Mouse (Mus musculus): ENCODE measurements around the gene Trappc5. TPM values are rescaled to one million over a fixed set of nuclear protein-coding genes. Genes with fewer than 3 reads are reported as not detected.

Gene Trappc5
- polyA plus RNA-seq, 1 experiment from 2014 or later, result 27.6 TPM

DNA sequence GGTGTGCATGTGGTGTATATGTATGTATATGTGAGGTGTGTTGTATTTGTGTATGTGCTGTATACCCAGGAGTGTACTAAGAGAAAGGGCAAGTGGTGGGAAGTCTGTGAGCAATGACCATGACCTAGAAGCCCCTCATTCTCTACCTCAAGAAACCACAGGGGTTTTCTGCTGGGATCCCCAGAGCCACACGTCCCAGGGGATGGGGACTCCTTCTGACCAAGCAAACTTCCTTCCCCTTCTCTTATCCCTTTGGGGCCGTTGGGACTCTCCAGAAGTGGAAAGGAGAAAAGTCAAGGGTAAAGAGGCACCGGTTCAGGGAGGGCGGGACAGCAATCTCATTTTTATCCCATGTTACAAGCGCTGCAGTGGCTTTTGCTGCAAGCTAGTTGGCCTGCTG lies 9.3 kb downstream of the Trappc5 start:
- Histone ChIP-seq H3K27ac (replicated peaks in 1 of 2; ENCODE audit: control insufficient read depth in 1 of 2, insufficient read depth in 1 of 2, low read depth in 2 of 2, low read length in 2 of 2) (no peak overlapping the region), H3K9me3 (ENCODE audit: control insufficient read depth, low read length) (no peaks in the 10 kb centered on the region), H3K36me3 (ENCODE audit: control insufficient read depth, insufficient read depth, low read length) (peaks cover 14% of the 10 kb centered on the region), H3K4me3 (ENCODE audit: control insufficient read depth in 1 of 2, insufficient read depth in 1 of 2, low read depth in 1 of 2, low read length in 2 of 2) (no peak overlapping the region), H3K4me1 (ENCODE audit: control insufficient read depth in 2 of 2, insufficient read depth in 2 of 2, low read length in 2 of 2) (no peaks in the 10 kb centered on the region), H3K9ac (ENCODE audit: low read length) (no peak overlapping the region), H3K4me2 (ENCODE audit: low read length) (no peak overlapping the region), H3K27me3 (ENCODE audit: control insufficient read depth, insufficient read depth, low read length) (no peaks in the 10 kb centered on the region)
- ATAC-seq (ENCODE audit: insufficient number of reproducible peaks, insufficient read depth, low FRiP score, low read depth), result no peak
- 59% methylated on average over 5 of the region's 5 CpGs for WGBS

DNA sequence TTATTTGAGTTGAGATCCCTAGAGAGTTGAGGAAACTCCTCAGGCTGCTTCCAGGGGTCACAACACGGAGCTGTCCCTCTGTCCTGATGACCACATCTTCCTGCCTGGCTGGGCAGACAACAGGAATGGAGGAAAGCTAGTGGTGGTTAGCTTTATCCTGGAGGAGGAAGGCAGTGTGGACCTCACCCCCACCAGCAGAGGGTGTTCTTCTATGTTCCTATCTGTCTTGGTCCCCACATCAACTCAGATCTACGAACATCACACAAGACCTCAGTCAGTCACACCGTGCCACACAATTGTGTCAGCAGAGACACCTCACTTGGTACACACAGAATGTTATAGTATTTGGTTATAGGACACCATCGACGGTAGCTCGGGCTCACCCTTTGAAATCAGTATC lies 11.4 kb downstream of the Trappc5 start:
- Histone ChIP-seq H3K4me3 (ENCODE audit: control insufficient read depth in 1 of 2, insufficient read depth in 1 of 2, low read depth in 1 of 2, low read length in 2 of 2) (no peak overlapping the region), H3K4me2 (ENCODE audit: low read length) (no peak overlapping the region), H3K36me3 (ENCODE audit: control insufficient read depth, insufficient read depth, low read length) (no peaks in the 10 kb centered on the region), H3K4me1 (ENCODE audit: control insufficient read depth in 2 of 2, insufficient read depth in 2 of 2, low read length in 2 of 2) (no peaks in the 10 kb centered on the region), H3K27me3 (ENCODE audit: control insufficient read depth, insufficient read depth, low read length) (no peaks in the 10 kb centered on the region), H3K9me3 (ENCODE audit: control insufficient read depth, low read length) (no peaks in the 10 kb centered on the region), H3K9ac (ENCODE audit: low read length) (no peak overlapping the region), H3K27ac (replicated peaks in 1 of 2; ENCODE audit: control insufficient read depth in 1 of 2, insufficient read depth in 1 of 2, low read depth in 2 of 2, low read length in 2 of 2) (no peak overlapping the region)
- no peak for ATAC-seq (ENCODE audit: insufficient number of reproducible peaks, insufficient read depth, low FRiP score, low read depth)
- whole genome bisulfite sequencing, result 71% methylated on average over 6 of the region's 6 CpGs

DNA sequence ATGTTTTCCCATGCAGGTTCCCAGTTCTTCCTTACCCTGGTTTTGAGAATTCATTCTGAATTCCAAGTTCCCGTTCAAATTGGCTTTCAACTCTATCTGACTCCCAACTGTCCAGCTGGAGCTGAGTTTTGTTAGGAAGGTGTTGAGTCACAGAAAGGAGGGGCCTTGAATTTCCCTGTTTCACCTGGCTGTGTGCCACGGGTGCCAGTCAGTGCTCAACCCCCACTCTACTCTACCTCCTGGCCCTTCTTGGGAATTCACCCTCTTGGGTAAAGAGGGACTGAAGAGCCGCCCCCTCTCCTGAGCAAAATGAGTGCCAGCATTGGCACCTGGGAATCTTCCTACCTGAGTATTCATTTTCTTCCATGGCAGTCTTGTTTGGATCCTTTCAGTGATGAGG lies 14.7 kb downstream of the Trappc5 start:
- H3K4me1 ChIP-seq (ENCODE audit: control insufficient read depth in 2 of 2, insufficient read depth in 2 of 2, low read length in 2 of 2), result no peaks in the 10 kb centered on the region
- H3K4me2 ChIP-seq (ENCODE audit: low read length), result no peak overlapping the region
- H3K9me3 ChIP-seq (ENCODE audit: control insufficient read depth, low read length), result no peaks in the 10 kb centered on the region
- WGBS, result 61% methylated on average over 3 of the region's 3 CpGs
- H3K27ac ChIP-seq (replicated peaks in 1 of 2; ENCODE audit: control insufficient read depth in 1 of 2, insufficient read depth in 1 of 2, low read depth in 2 of 2, low read length in 2 of 2), result no peak overlapping the region
- H3K27me3 ChIP-seq (ENCODE audit: control insufficient read depth, insufficient read depth, low read length), result no peaks in the 10 kb centered on the region
- ATAC-seq (ENCODE audit: insufficient number of reproducible peaks, insufficient read depth, low FRiP score, low read depth), result no peak
- H3K36me3 ChIP-seq (ENCODE audit: control insufficient read depth, insufficient read depth, low read length), result no peaks in the 10 kb centered on the region
- no peak overlapping the region for H3K9ac ChIP-seq (ENCODE audit: low read length)
- no peak overlapping the region for H3K4me3 ChIP-seq (ENCODE audit: control insufficient read depth in 1 of 2, insufficient read depth in 1 of 2, low read depth in 1 of 2, low read length in 2 of 2)

DNA sequence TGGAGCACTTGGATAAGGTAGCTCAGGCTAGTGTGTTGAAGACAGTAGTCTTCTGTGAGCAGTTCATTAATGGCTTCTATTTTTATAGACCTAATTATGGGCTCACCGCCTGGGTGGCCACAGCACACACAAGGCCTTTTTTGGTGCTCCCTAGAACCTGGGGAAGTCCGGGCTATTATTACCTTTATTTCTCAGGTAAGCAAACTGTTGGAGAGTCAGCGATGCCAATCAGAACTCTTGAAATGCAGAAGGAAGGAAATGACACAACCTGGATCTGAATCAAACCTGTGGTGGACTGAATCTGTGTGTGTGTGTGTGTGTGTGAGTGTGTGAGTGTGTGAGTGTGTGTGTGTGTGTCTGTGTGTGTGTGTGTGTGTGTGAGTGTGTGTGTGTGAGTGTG lies 18.0 kb downstream of the Trappc5 start, which contains the start of gene Fcer2a:
Fcer2a (minus strand) TSS at position 55 of the 400 bp plus-strand sequence.
- H3K27ac ChIP-seq (replicated peaks in 1 of 2; ENCODE audit: control insufficient read depth in 1 of 2, insufficient read depth in 1 of 2, low read depth in 2 of 2, low read length in 2 of 2), result no peak within 1 kb of the TSS
- no peaks in the 10 kb centered on the region for H3K9me3 ChIP-seq (ENCODE audit: control insufficient read depth, low read length)
- ATAC-seq (ENCODE audit: insufficient number of reproducible peaks, insufficient read depth, low FRiP score, low read depth), result no peak
- WGBS, result 68% methylated on average over 3 of the region's 3 CpGs
- H3K36me3 ChIP-seq (ENCODE audit: control insufficient read depth, insufficient read depth, low read length), result no peaks in the 10 kb centered on the region
- H3K4me3 ChIP-seq (ENCODE audit: control insufficient read depth in 1 of 2, insufficient read depth in 1 of 2, low read depth in 1 of 2, low read length in 2 of 2), result no peak within 1 kb of the TSS
- H3K4me1 ChIP-seq (ENCODE audit: control insufficient read depth in 2 of 2, insufficient read depth in 2 of 2, low read length in 2 of 2), result no peaks in the 10 kb centered on the region
- no peaks in the 10 kb centered on the region for H3K27me3 ChIP-seq (ENCODE audit: control insufficient read depth, insufficient read depth, low read length)
- no peak within 1 kb of the TSS for H3K9ac ChIP-seq (ENCODE audit: low read length)
- no peak within 1 kb of the TSS for H3K4me2 ChIP-seq (ENCODE audit: low read length)

DNA sequence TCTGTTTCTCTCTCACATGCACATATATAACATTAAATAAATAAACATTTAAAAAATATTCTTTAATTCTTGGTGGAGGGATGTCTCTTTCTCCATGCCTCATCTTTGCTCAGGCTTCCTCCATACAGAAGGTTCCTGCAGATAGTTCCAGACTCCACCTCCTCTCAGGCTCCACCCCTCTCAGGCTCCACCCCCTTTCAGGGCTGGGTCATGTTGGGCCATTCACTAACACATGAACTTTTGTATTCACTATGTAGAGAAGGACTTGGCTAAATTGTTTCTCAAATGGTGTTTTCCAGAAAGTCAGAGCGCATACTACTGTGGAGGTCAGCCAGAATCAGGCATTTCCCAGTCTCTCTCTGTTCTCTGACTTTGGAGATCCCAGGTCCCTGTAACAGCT lies 25.4 kb downstream of the Trappc5 start:
- H3K27me3 ChIP-seq (ENCODE audit: control insufficient read depth, insufficient read depth, low read length), result no peaks in the 10 kb centered on the region
- no peaks in the 10 kb centered on the region for H3K9me3 ChIP-seq (ENCODE audit: control insufficient read depth, low read length)
- ATAC-seq (ENCODE audit: insufficient number of reproducible peaks, insufficient read depth, low FRiP score, low read depth), result no peak
- no peak overlapping the region for H3K27ac ChIP-seq (replicated peaks in 1 of 2; ENCODE audit: control insufficient read depth in 1 of 2, insufficient read depth in 1 of 2, low read depth in 2 of 2, low read length in 2 of 2)
- no peaks in the 10 kb centered on the region for H3K4me1 ChIP-seq (ENCODE audit: control insufficient read depth in 2 of 2, insufficient read depth in 2 of 2, low read length in 2 of 2)
- WGBS, result 97% methylated on average over 1 of the region's 1 CpGs
- no peak overlapping the region for H3K9ac ChIP-seq (ENCODE audit: low read length)
- no peaks in the 10 kb centered on the region for H3K36me3 ChIP-seq (ENCODE audit: control insufficient read depth, insufficient read depth, low read length)
- no peak overlapping the region for H3K4me3 ChIP-seq (ENCODE audit: control insufficient read depth in 1 of 2, insufficient read depth in 1 of 2, low read depth in 1 of 2, low read length in 2 of 2)
- H3K4me2 ChIP-seq (ENCODE audit: low read length), result no peak overlapping the region

DNA sequence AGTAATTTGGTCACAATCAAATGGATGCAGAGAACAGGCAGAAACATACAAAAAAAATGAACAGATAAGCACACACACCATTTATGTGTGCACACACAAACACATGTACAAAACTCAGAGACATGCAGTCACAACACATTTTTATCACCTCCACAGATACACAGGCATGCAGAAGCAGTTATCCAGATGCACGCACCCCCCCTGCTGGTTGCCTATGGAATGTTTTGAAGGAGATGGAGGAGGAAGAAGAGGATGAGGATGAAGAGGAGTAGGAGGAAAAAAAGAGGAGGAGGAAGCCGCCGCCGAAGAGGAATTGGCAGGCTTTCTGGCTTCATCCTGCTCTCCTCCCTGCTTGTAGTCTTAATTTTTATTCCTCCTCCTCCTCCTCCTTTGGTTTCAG lies 29.6 kb downstream of the Trappc5 start:
- Histone ChIP-seq H3K9me3 (ENCODE audit: control insufficient read depth, low read length) (no peaks in the 10 kb centered on the region), H3K4me3 (ENCODE audit: control insufficient read depth in 1 of 2, insufficient read depth in 1 of 2, low read depth in 1 of 2, low read length in 2 of 2) (no peak overlapping the region), H3K27ac (replicated peaks in 1 of 2; ENCODE audit: control insufficient read depth in 1 of 2, insufficient read depth in 1 of 2, low read depth in 2 of 2, low read length in 2 of 2) (no peak overlapping the region), H3K4me1 (ENCODE audit: control insufficient read depth in 2 of 2, insufficient read depth in 2 of 2, low read length in 2 of 2) (no peaks in the 10 kb centered on the region; a peak in 1 of 4 replicates), H3K36me3 (ENCODE audit: control insufficient read depth, insufficient read depth, low read length) (no peaks in the 10 kb centered on the region), H3K9ac (ENCODE audit: low read length) (no peak overlapping the region), H3K4me2 (ENCODE audit: low read length) (no peak overlapping the region), H3K27me3 (ENCODE audit: control insufficient read depth, insufficient read depth, low read length) (no peaks in the 10 kb centered on the region)
- no peak for ATAC-seq (ENCODE audit: insufficient number of reproducible peaks, insufficient read depth, low FRiP score, low read depth)
- WGBS, result 48% methylated on average over 4 of the region's 4 CpGs

DNA sequence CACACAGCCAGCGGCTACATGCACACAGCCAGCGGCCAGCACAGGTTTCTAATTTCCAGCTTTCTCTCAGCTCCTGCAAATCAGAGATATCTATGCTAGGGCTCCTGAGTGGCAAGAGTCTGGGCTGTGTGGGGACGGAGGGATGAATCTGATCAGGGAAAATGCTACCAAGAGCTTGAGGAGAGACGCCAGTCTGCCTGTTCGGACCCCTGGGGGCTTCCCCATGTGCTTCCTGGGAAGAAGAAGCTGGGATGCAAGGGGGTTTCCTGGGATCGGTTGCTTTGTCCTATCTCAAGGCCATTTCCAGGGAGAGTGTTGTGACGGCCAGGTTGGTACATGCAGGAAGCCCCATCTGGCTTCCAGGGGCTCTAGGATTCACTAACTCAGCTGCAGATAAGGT lies 31.5 kb downstream of the Trappc5 start:
- H3K4me3 ChIP-seq (ENCODE audit: control insufficient read depth in 1 of 2, insufficient read depth in 1 of 2, low read depth in 1 of 2, low read length in 2 of 2), result no peak overlapping the region
- 58% methylated on average over 7 of the region's 7 CpGs for WGBS

DNA sequence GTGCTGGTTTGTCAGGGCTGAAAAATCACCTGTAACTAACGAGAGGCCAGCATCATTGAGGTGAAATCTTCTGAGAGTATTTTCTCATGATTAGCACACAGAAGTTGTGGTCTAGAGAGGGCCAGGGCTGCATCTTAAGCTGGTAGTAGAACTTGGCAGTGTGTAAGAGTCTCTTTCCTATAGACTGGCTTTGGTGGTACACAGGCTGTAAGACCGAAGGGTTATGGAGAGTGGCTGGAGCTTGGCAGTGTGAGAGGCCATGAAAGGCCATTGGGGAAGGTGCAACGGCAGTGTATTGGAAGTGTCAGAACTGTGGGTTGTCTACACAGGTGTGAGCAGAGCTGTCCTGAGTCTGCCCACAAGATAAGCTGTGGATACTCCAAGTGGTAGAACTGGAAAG lies 34.2 kb downstream of the Trappc5 start:
- Histone ChIP-seq H3K4me3 (ENCODE audit: control insufficient read depth in 1 of 2, insufficient read depth in 1 of 2, low read depth in 1 of 2, low read length in 2 of 2) (no peak overlapping the region), H3K9ac (ENCODE audit: low read length) (no peak overlapping the region)
- 72% methylated on average over 3 of the region's 3 CpGs for WGBS

More for the DNA sequence above, 31.5 kb downstream of the Trappc5 start:
- H3K27me3 ChIP-seq (ENCODE audit: control insufficient read depth, insufficient read depth, low read length), result no peaks in the 10 kb centered on the region
- H3K9me3 ChIP-seq (ENCODE audit: control insufficient read depth, low read length), result no peaks in the 10 kb centered on the region
- no peak for ATAC-seq (ENCODE audit: insufficient number of reproducible peaks, insufficient read depth, low FRiP score, low read depth)
- H3K4me2 ChIP-seq (ENCODE audit: low read length), result no peak overlapping the region
- H3K36me3 ChIP-seq (ENCODE audit: control insufficient read depth, insufficient read depth, low read length), result no peaks in the 10 kb centered on the region
- no peaks in the 10 kb centered on the region; a peak in 1 of 4 replicates for H3K4me1 ChIP-seq (ENCODE audit: control insufficient read depth in 2 of 2, insufficient read depth in 2 of 2, low read length in 2 of 2)
- no peak overlapping the region for H3K9ac ChIP-seq (ENCODE audit: low read length)
- no peak overlapping the region for H3K27ac ChIP-seq (replicated peaks in 1 of 2; ENCODE audit: control insufficient read depth in 1 of 2, insufficient read depth in 1 of 2, low read depth in 2 of 2, low read length in 2 of 2)

More for the DNA sequence above, 34.2 kb downstream of the Trappc5 start:
- Histone ChIP-seq H3K4me1 (ENCODE audit: control insufficient read depth in 2 of 2, insufficient read depth in 2 of 2, low read length in 2 of 2) (no peaks in the 10 kb centered on the region; a peak in 1 of 4 replicates), H3K4me2 (ENCODE audit: low read length) (no peak overlapping the region), H3K27me3 (ENCODE audit: control insufficient read depth, insufficient read depth, low read length) (no peaks in the 10 kb centered on the region), H3K9me3 (ENCODE audit: control insufficient read depth, low read length) (no peaks in the 10 kb centered on the region), H3K27ac (replicated peaks in 1 of 2; ENCODE audit: control insufficient read depth in 1 of 2, insufficient read depth in 1 of 2, low read depth in 2 of 2, low read length in 2 of 2) (no peak overlapping the region), H3K36me3 (ENCODE audit: control insufficient read depth, insufficient read depth, low read length) (no peaks in the 10 kb centered on the region)
- ATAC-seq (ENCODE audit: insufficient number of reproducible peaks, insufficient read depth, low FRiP score, low read depth), result no peak
